Mouse (Mus musculus) kidney, adult 2 months (tissue): Measurements from ENCODE around the gene Scamp3.

Experiments
- CTCF ChIP-seq: fragments of 200-500 bp; conservative IDR thresholded peaks from 2 replicates; pipeline ENCODE4 v1.5.1; 2011; ENCODE audit warnings: low read depth, mild to moderate bottlenecking, control low read depth, low read length, moderate library complexity, mixed read lengths; ENCODE audit not compliant: insufficient read depth, insufficient read length
- POLR2A ChIP-seq: fragments of 200-500 bp; IDR thresholded peaks from one replicate; pipeline ENCODE4 v1.6.1; 2011; ENCODE audit warnings: low read depth, low read length, control low read depth

DNA sequence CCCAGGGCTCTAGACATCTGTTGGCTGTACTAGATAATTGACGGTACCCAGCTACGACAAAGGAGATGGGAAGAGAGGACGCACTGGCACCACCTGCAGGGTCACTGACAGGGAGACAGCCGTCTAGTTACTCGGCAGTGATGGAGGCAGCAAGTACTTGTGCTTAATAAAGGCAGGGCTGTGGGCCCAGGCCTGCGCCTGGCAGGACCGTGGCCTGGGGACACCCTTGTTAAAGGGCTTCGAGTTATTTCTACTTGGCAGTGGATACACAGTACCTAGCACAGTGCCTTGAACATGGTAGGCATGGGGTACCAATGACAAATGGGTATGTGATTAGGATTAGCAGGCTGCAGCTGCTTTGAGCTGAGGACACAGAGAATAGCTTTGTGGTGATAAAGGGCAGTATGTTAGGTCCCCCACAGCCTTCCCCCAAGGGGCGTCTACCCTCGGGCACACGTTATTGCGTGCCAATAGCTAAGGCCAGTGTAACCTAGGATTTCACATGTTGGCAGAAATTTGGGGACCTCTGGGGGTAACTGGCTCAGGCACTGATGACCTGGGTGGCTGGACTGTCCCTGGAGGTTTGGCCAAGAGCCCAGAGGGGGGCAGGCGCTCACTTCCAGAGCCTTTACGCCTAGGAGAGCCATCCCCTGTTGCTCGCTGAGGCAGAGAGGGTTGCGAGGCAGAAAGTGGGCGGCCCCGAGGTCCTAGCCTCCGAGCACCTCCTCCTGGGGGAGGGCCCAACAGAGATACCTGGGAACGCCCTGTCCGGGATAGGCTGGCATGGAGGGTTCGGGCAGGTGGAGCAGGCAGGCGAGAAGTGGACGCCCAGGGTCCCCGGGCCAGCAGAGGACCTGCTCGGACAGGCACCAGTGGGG, 29.9 kb upstream of the Scamp3 start:
- no peak; the same call in 1 of the 2 replicates for TF ChIP-seq CTCF
- TF ChIP-seq POLR2A, result no peak
